Mouse (Mus musculus) embryonic facial prominence, embryonic 12.5 days (tissue): Measurements from ENCODE around the gene Tbc1d10c. TPM values are rescaled to one million over a fixed set of nuclear protein-coding genes. Genes with fewer than 3 reads are reported as not detected.

Experiments
- ATAC-seq: fragments of 200-750 bp; cut with Nextera tagmentation; 2 replicates; pipeline ENCODE4 v1.8.0; 2017; ENCODE audit not compliant: insufficient number of reproducible peaks, insufficient read depth, low FRiP score, low TSS enrichment
- H3K27ac ChIP-seq: fragments of 300-500 bp; sonication (generic); 2 replicates; pipeline ENCODE4 v1.5.1; 2016; ENCODE audit warnings: mild to moderate bottlenecking
- H3K27me3 ChIP-seq: fragments of 300-500 bp; sonication (generic); 2 replicates; pipeline ENCODE4 v1.6.1; 2016; ENCODE audit warnings: mild to moderate bottlenecking, moderate library complexity
- H3K36me3 ChIP-seq: fragments of 300-500 bp; sonication (generic); 2 replicates; pipeline ENCODE4 v1.6.1; 2016; ENCODE audit warnings: mild to moderate bottlenecking
- H3K4me1 ChIP-seq: fragments of 300-500 bp; sonication (generic); 2 replicates; pipeline ENCODE4 v1.6.1; 2016
- H3K4me2 ChIP-seq: fragments of 300-500 bp; sonication (generic); replicated peaks from 2 replicates; pipeline ENCODE4 v1.6.1; 2016; ENCODE audit warnings: mild to moderate bottlenecking, moderate library complexity
- H3K4me3 ChIP-seq: fragments of 300-500 bp; sonication (generic); 2 replicates; pipeline ENCODE4 v1.5.1; 2016; ENCODE audit warnings: mild to moderate bottlenecking
- H3K9ac ChIP-seq: fragments of 300-500 bp; sonication (generic); 2 replicates; pipeline ENCODE4 v1.6.1; 2016; ENCODE audit warnings: mild to moderate bottlenecking, moderate library complexity
- H3K9me3 ChIP-seq: fragments of 300-500 bp; sonication (generic); 2 replicates; pipeline ENCODE4 v1.6.1; 2016; ENCODE audit warnings: mild to moderate bottlenecking, moderate library complexity
- WGBS: fragments of 180-500 bp; shearing (Covaris S2); methylation state at CpG from one replicate; pipeline ENCODE4 v1.1.7; 2016; 5-methylcytosine and 5-hydroxymethylcytosine counted together
- polyA plus RNA-seq: library from polyadenylated mRNA; unstranded; fragments of >200 nt; fragmentation: Nextera tagmentation; extraction: Ambion mirVana; gene quantifications from 2 replicates; pipeline ENCODE4 v1.2.1, GENCODE M21; 2016

Tbc1d10c gene
- polyA plus RNA-seq, 1 experiment from 2014 or later: 1.2 TPM

DNA sequence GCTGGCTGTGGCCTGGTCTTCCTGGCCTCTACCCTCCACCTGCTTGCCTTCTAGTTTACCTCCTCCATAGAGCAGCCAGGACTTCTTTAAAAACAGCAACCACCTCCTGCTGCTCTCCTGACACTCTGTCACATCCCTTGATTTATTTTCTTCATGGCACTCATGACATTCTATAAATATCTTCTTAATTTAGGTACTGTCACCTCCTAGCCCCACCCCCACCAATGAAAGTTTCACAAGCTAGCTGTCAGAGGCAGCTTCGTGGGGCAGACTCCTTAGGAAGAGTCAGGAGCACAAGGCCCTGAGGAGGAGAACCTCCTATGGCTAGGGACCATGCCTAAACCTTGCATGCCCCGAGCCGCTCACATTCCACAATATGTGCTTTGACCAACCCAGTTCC lies 3.8 kb downstream of the Tbc1d10c start:
- ATAC-seq: no peak

GRCm38 (mm10) chr19:4184976-4185975 lies 5.8 kb downstream of the Tbc1d10c start:
- H3K4me2 ChIP-seq: no peak overlapping the region
- ATAC-seq: no peak
- no peaks in the 10 kb centered on the region for H3K9me3 ChIP-seq
- H3K27ac ChIP-seq: no peak overlapping the region
- 56% methylated on average over 15 of the region's 15 CpGs for WGBS
- no peaks in the 10 kb centered on the region for H3K36me3 ChIP-seq
- H3K9ac ChIP-seq: no peak overlapping the region
- no peak overlapping the region for H3K4me3 ChIP-seq
- H3K27me3 ChIP-seq: no peaks in the 10 kb centered on the region
- H3K4me1 ChIP-seq: peaks cover 13% of the 10 kb centered on the region; the same call in 1 of the 2 replicates

More for the DNA sequence above, 3.8 kb downstream of the Tbc1d10c start:
- Histone ChIP-seq H3K4me2 (no peak overlapping the region), H3K27ac (no peak overlapping the region), H3K4me1 (peaks cover 13% of the 10 kb centered on the region; the same call in 1 of the 2 replicates), H3K36me3 (no peaks in the 10 kb centered on the region), H3K9ac (no peak overlapping the region), H3K27me3 (no peaks in the 10 kb centered on the region), H3K4me3 (no peak overlapping the region), H3K9me3 (no peaks in the 10 kb centered on the region)
- 74% methylated on average over 3 of the region's 3 CpGs for WGBS

DNA sequence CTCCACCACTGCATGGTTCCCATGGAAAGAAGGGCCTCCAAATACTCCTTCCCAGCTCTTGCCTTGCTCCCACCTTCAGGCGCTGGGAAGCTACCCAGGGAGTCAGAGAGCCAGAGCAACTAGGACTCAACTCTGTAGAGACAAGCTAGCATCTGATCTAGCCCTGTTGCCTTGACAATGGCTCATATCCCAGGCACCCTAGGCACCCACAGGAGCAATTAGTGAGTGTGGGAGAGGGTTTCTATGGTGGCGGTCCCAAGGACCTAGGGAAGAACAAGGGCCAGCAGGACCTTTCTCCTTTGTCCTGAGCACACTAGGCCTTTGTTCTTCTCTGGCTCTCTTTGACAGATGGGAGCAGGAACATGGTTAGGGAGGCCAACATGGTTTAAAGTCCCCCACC lies 7.4 kb downstream of the Tbc1d10c start:
- Histone ChIP-seq H3K27me3 (no peaks in the 10 kb centered on the region), H3K4me1 (peaks cover 13% of the 10 kb centered on the region; the same call in 1 of the 2 replicates), H3K36me3 (no peaks in the 10 kb centered on the region), H3K27ac (no peak overlapping the region), H3K9ac (no peak overlapping the region), H3K4me2 (no peak overlapping the region), H3K9me3 (no peaks in the 10 kb centered on the region), H3K4me3 (no peak overlapping the region)
- ATAC-seq: no peak
- WGBS: 65% methylated on average over 2 of the region's 2 CpGs

DNA sequence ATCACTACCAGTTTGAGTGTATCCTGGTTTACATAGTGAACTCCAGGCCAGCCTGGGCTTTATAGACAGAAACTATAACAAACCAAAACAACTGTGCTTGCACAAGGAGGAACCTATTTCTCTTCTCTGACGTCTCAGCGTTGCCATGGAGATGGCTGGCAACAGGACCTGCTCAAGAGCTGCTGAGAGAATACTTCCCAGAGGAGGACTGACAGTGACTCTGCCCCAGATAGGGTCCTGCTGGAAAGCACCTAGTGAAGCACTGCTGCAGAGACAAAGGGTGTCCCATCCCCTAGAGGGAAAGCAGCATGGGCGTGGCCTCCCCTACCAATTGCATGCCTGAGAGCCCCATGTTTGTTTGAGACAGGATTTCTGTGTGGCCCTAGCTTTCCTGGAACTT lies 9.2 kb downstream of the Tbc1d10c start:
- H3K9me3 ChIP-seq: no peaks in the 10 kb centered on the region
- no peak for ATAC-seq
- 39% methylated on average over 3 of the region's 3 CpGs for WGBS
- H3K4me3 ChIP-seq: no peak overlapping the region
- H3K27ac ChIP-seq: no peak overlapping the region
- H3K4me2 ChIP-seq: no peak overlapping the region
- H3K9ac ChIP-seq: no peak overlapping the region
- no peaks in the 10 kb centered on the region for H3K36me3 ChIP-seq
- no peaks in the 10 kb centered on the region for H3K27me3 ChIP-seq
- peaks cover 13% of the 10 kb centered on the region; the same call in 1 of the 2 replicates for H3K4me1 ChIP-seq

- no peak overlapping the region for H3K4me3 ChIP-seq
- 87% methylated on average over 7 of the region's 7 CpGs for WGBS
Observed at GRCm38 (mm10) chr19:4180411-4180810, 10.7 kb downstream of the Tbc1d10c start.

GRCm38 (mm10) chr19:4175368-4175947 lies 15.6 kb downstream of the Tbc1d10c start, which contains the start of gene Carns1:
Gene Carns1, minus strand, starts transcription at chr19:4175479.
- Histone ChIP-seq H3K4me3 (no peak within 1 kb of the TSS), H3K9ac (no peak within 1 kb of the TSS), H3K4me2 (peak within 1 kb of the TSS; percentile 33), H3K9me3 (no peaks in the 10 kb centered on the region), H3K36me3 (no peaks in the 10 kb centered on the region), H3K27ac (no peak within 1 kb of the TSS), H3K27me3 (no peaks in the 10 kb centered on the region), H3K4me1 (peaks cover 9% of the 10 kb centered on the region; the same call in 1 of the 2 replicates)
- ATAC-seq: peak; percentile 53; the same call in 1 of the 2 replicates
- 3% methylated on average over 11 of the region's 11 CpGs for WGBS

More at GRCm38 (mm10) chr19:4180411-4180810, 10.7 kb downstream of the Tbc1d10c start:
- H3K4me1 ChIP-seq: peaks cover 9% of the 10 kb centered on the region
- ATAC-seq: no peak
- H3K4me2 ChIP-seq: no peak overlapping the region
- H3K27me3 ChIP-seq: no peaks in the 10 kb centered on the region
- H3K36me3 ChIP-seq: no peaks in the 10 kb centered on the region
- H3K9ac ChIP-seq: no peak overlapping the region
- no peaks in the 10 kb centered on the region for H3K9me3 ChIP-seq
- no peak overlapping the region for H3K27ac ChIP-seq

- Histone ChIP-seq H3K27me3 (no peaks in the 10 kb centered on the region), H3K4me1 (peaks cover 14% of the 10 kb centered on the region; the same call in 1 of the 2 replicates), H3K4me2 (no peak overlapping the region), H3K9ac (peak overlapping the region; percentile 4; the same call in 1 of the 2 replicates), H3K9me3 (no peaks in the 10 kb centered on the region), H3K36me3 (no peaks in the 10 kb centered on the region), H3K4me3 (no peak overlapping the region), H3K27ac (no peak overlapping the region)
- no peak for ATAC-seq
- 54% methylated on average over 11 of the region's 11 CpGs for WGBS
Observed at GRCm38 (mm10) chr19:4172925-4173324, 18.2 kb downstream of the Tbc1d10c start.

- Histone ChIP-seq H3K4me2 (no peak overlapping the region), H3K4me1 (peaks cover 14% of the 10 kb centered on the region; the same call in 1 of the 2 replicates), H3K36me3 (no peaks in the 10 kb centered on the region), H3K27ac (0 out of 2 replicates have a peak overlapping the region, but pooled peaks have one; percentile 4), H3K27me3 (no peaks in the 10 kb centered on the region), H3K4me3 (no peak overlapping the region), H3K9ac (0 out of 2 replicates have a peak overlapping the region, but pooled peaks have one; percentile 9), H3K9me3 (no peaks in the 10 kb centered on the region)
- no peak for ATAC-seq
- WGBS: 58% methylated on average over 13 of the region's 13 CpGs
Observed at GRCm38 (mm10) chr19:4171393-4172290, 19.4 kb downstream of the Tbc1d10c start.

GRCm38 (mm10) chr19:4170723-4171392 lies 20.2 kb downstream of the Tbc1d10c start:
- Histone ChIP-seq H3K9ac (no peak overlapping the region), H3K4me1 (peaks cover 14% of the 10 kb centered on the region; the same call in 1 of the 2 replicates), H3K9me3 (no peaks in the 10 kb centered on the region), H3K36me3 (no peaks in the 10 kb centered on the region), H3K4me3 (no peak overlapping the region), H3K27ac (0 out of 2 replicates have a peak overlapping the region, but pooled peaks have one; percentile 4), H3K4me2 (no peak overlapping the region), H3K27me3 (no peaks in the 10 kb centered on the region)
- 86% methylated on average over 10 of the region's 10 CpGs for WGBS
- ATAC-seq: no peak

GRCm38 (mm10) chr19:4169810-4170209 lies 21.3 kb downstream of the Tbc1d10c start:
- peak overlapping the region; percentile 41 for H3K4me3 ChIP-seq
- H3K9ac ChIP-seq: peak overlapping the region; percentile 73
- WGBS: 9% methylated on average over 27 of the region's 27 CpGs
- H3K27me3 ChIP-seq: no peaks in the 10 kb centered on the region
- H3K9me3 ChIP-seq: no peaks in the 10 kb centered on the region
- no peaks in the 10 kb centered on the region for H3K36me3 ChIP-seq
- H3K27ac ChIP-seq: peak overlapping the region; percentile 78
- ATAC-seq: peak; percentile 53
- peak overlapping the region; percentile 84 for H3K4me2 ChIP-seq
- peaks cover 9% of the 10 kb centered on the region; the same call in 1 of the 2 replicates for H3K4me1 ChIP-seq
